Mouse (Mus musculus): ENCODE data around the gene Gm8281.
"Not testable (repeated sequence)": the region's sequence is repeated elsewhere in the genome, so short reads cannot be mapped to it uniquely, and the experiment has no call there.

- not testable (repeated sequence) for TF ChIP-seq CTCF, EP300 (IDR thresholded peaks at IDR 0.05; ENCODE audit: low read depth)
Observed at GRCm38 (mm10) chr14:5131219-5131618, 60.4 kb downstream of the Gm8281 start, which contains the start of gene Gm8279.

Measured in liver, embryonic 14.5 days (tissue).